Mouse (Mus musculus) lung, postnatal 0 days (tissue): ENCODE results near the gene Dtx1.

ENCODE experiments used
- CTCF ChIP-seq: IDR thresholded peaks from 2 replicates; pipeline ENCODE4 v1.5.1; 2016; ENCODE audit warnings: antibody characterized with exemption, mild to moderate bottlenecking
- EP300 ChIP-seq: IDR thresholded peaks from 2 replicates; pipeline ENCODE4 v1.6.1; 2016; ENCODE audit warnings: antibody characterized with exemption, mild to moderate bottlenecking, control low read depth

GRCm38 (mm10) chr5:120649938-120650337 is 61.8 kb downstream of the Dtx1 start:
- TF ChIP-seq CTCF, result no peak
- no peak for TF ChIP-seq EP300
